Mouse (Mus musculus) heart, adult 9 months (tissue): Measurements from ENCODE around the gene Plcd3.

ENCODE experiments used
- DNase-seq, 2 experiments: peaks; one replicate each; pipeline ENCODE4 v3.0.0; 2022; ENCODE audit warnings: low spot score in 2 of 2

Gene Plcd3

DNA sequence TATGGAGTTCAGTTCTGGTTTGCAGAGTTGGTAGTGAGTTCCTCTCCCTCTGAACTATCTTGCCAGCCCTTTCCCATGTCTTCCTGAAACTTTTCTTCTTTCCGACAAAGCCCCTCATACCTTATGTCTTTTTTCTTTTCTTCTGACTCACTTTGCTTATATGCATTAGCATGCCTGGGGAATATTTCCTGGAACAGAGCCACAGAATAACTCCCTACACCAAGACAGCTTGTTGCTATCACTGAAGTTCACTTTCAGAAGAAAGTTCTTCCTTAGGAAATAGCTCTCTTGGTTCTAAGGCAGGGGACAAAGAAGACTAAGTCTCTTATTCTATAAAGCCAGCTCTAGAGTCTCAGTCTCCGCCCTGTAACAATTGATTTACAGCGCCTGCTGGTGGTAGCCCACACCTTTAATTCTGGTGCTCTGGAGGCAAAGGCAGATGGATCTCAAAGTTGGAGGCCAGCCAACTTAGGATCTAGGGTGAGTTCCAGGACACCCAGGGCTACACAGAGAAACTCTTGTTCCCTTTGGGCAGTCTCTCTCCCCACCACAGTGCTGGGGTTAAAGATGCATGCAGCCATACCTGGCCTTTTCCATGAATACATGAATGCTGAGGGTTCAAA, 80.6 kb downstream of the Plcd3 start:
- no peak for DNase-seq
